In the genomic region with DNA sequence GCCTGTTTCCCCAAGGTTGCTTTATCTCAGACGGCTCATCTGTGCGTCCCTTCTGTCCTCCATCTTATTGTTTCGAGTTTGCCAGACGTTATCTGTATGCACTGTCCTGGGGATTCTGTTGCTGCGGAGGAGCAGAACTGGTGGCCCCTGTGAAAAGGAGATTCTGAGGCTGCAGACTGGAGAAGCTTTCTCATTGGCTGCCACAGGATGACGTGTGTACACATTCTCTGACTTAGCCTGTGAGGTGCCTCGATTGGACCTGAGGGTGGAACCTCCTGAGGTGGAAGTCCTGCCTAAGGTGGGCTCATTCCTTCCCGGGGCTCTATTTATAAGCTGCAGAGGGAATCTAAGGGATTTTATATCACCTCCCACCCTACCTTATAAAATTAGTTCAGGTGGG, we compare ENCODE assay signal across 8 mouse cellular contexts. TPM values are rescaled to one million over a fixed set of nuclear protein-coding genes. Genes with fewer than 3 reads are reported as not detected.
DNase-seq lines count a peak whose midpoint lies in the region; ATAC-seq lines count a peak whose summit lies in the region.

No protein-coding gene starts in this region.

- no peak overlapping the region for H3K9ac ChIP-seq in heart, embryonic 14.5 days (ENCODE audit: low read length)

- H3K4me2 ChIP-seq in heart, embryonic 14.5 days (ENCODE audit: low read length): peak overlapping the region; percentile 43

- no peaks in the 10 kb centered on the region for H3K27me3 ChIP-seq in heart, embryonic 14.5 days (ENCODE audit: control insufficient read depth, insufficient read depth, low read length)

- WGBS in heart, embryonic 14.5 days: 22% methylated on average over 8 of the region's 8 CpGs

- peak overlapping the region in 1 of 2 experiments; percentile 2; a peak in 1 of 4 replicates for H3K4me3 ChIP-seq in heart, embryonic 14.5 days (ENCODE audit: control insufficient read depth in 1 of 2, insufficient read depth in 1 of 2, low read depth in 1 of 2, low read length in 2 of 2)

- peaks cover 6 to 26% of the 10 kb centered on the region in 2 experiments for H3K4me1 ChIP-seq in heart, embryonic 14.5 days (ENCODE audit: control insufficient read depth in 2 of 2, insufficient read depth in 2 of 2, low read length in 2 of 2)

- ATAC-seq in heart, embryonic 14.5 days (ENCODE audit: insufficient number of reproducible peaks, insufficient read depth, low FRiP score, low read depth): 0 out of 2 replicates have a peak, but pooled peaks have one; percentile 50
- ATAC-seq in megakaryocyte progenitor cell, adult 5-6 weeks (replicated peaks; ENCODE audit: poor library complexity): peak; percentile 97

- H3K36me3 ChIP-seq in heart, embryonic 14.5 days (ENCODE audit: control insufficient read depth, insufficient read depth, low read length): peaks cover 2% of the 10 kb centered on the region; the same call in 1 of the 2 replicates

- DNase-seq in heart, adult 18-20 months: no peak
- peak; percentile 95 for DNase-seq in MEL-GATA-1-ER (ENCODE audit: extremely low read depth, low read depth)
- DNase-seq in frontal cortex, postnatal 36 days (ENCODE audit: low spot score in 2 of 2): peak; percentile 36 to 69
- no peak for DNase-seq in ovary, adult 18-20 months (ENCODE audit: low spot score)
- no peak for DNase-seq in kidney, postnatal 4 days
- no peak for DNase-seq in urinary bladder, postnatal 14 days (ENCODE audit: low spot score)

- no peaks in the 10 kb centered on the region for H3K9me3 ChIP-seq in heart, embryonic 14.5 days (ENCODE audit: control insufficient read depth, low read length)

- H3K27ac ChIP-seq in heart, embryonic 14.5 days (replicated peaks in 1 of 2; ENCODE audit: control insufficient read depth in 1 of 2, insufficient read depth in 1 of 2, low read depth in 2 of 2, low read length in 2 of 2): no peak overlapping the region

RNA-seq across cellular contexts. Expression of a gene that starts 37.7 kb away (rescaled TPM):
- polyA plus RNA-seq in heart, embryonic 14.5 days (2014; fragmentation: Nextera tagmentation; extraction: Ambion mirVana): 29.7 and 33.8 TPM in 2 replicates
- total RNA-seq in heart, adult 18-20 months (2021): 10 to 100 TPM; 52.5 to 66.6 TPM
- 71.1 and 76.6 TPM in 2 replicates for total RNA-seq in megakaryocyte progenitor cell, adult 5-6 weeks (2015)
- total RNA-seq in megakaryocyte progenitor cell, adult 5-6 weeks (2017): 57.9 and 66.1 TPM in 2 replicates

RNA-seq across cellular contexts. Expression of a gene that starts 51.7 kb away (rescaled TPM):
- 3.0 and 3.4 TPM in 2 replicates for polyA plus RNA-seq in heart, embryonic 14.5 days (2014; fragmentation: Nextera tagmentation; extraction: Ambion mirVana)
- total RNA-seq in heart, adult 18-20 months (2021): 1 to 10 TPM; 7.1 to 7.8 TPM
- 4.5 and 6.8 TPM in 2 replicates for total RNA-seq in megakaryocyte progenitor cell, adult 5-6 weeks (2015)
- 5.7 and 6.3 TPM in 2 replicates for total RNA-seq in megakaryocyte progenitor cell, adult 5-6 weeks (2017)

RNA-seq across cellular contexts. Expression of a gene that starts 56.6 kb away (rescaled TPM):
- 0.74 and 0.85 TPM in 2 replicates for polyA plus RNA-seq in heart, embryonic 14.5 days (2014; fragmentation: Nextera tagmentation; extraction: Ambion mirVana)
- 10 to 100 TPM; 49.2 to 51.1 TPM for total RNA-seq in heart, adult 18-20 months (2021)
- 0.10 and 0.15 TPM in 2 replicates for total RNA-seq in megakaryocyte progenitor cell, adult 5-6 weeks (2015)
- total RNA-seq in megakaryocyte progenitor cell, adult 5-6 weeks (2017): 0.14 TPM in 1 of 2 replicates, not detected in the other

Comparison
In these comparisons a context has a peak if more than half of its experiments do, and no peak if none do; other contexts are left out.
1. DNase-seq: peak in MEL-GATA-1-ER (single experiment) and frontal cortex, postnatal 36 days (2 of 2); none in heart, adult 18-20 months (0 of 2), ovary, adult 18-20 months (single experiment), kidney, postnatal 4 days (0 of 2) and urinary bladder, postnatal 14 days (single experiment).
2. RNA of a gene that starts 56.6 kb away (total RNA-seq): 49.2 to 51.1 TPM in heart, adult 18-20 months; 0.10 to 0.15 TPM in megakaryocyte progenitor cell, adult 5-6 weeks; every median in the first group is over 10 times any median in the second.